Mouse (Mus musculus) ES-E14 (cell line): ENCODE data around the gene Cpa4.

Source experiments
- HCFC1 ChIP-seq: IDR thresholded peaks from 2 replicates; pipeline ENCODE4 v1.6.1; 2012; ENCODE audit warnings: low read length, inconsistent platforms, borderline replicate concordance; ENCODE audit not compliant: insufficient read depth
- MAFK ChIP-seq: IDR thresholded peaks from 2 replicates; pipeline ENCODE4 v1.6.1; 2014; ENCODE audit warnings: mild to moderate bottlenecking, low read depth, low read length, inconsistent platforms; ENCODE audit not compliant: insufficient read depth

GRCm38 (mm10) chr6:30610710-30611109, 42.5 kb downstream of the Cpa4 start, which contains the start of gene Cpa5:
- TF ChIP-seq MAFK (no peak), HCFC1 (no peak)
